Mouse (Mus musculus) hindbrain, embryonic 11.5 days (tissue): ENCODE data around the gene Snrnp35. TPM values are rescaled to one million over a fixed set of nuclear protein-coding genes. Genes with fewer than 3 reads are reported as not detected.
A peak's percentile ranks its signal among the peaks of the same experiment; 100 is the strongest.

Source experiments
- ATAC-seq: fragments of 200-750 bp; cut with Nextera tagmentation; 2 replicates; pipeline ENCODE4 v1.8.0; 2017; ENCODE audit warnings: mild to moderate bottlenecking, moderate TSS enrichment, moderate library complexity; ENCODE audit not compliant: low FRiP score
- DNase-seq: peaks from one replicate; pipeline ENCODE4 v3.0.0-alpha.2; 2015; ENCODE audit warnings: low spot score
- H3K27ac ChIP-seq: fragments of 300-500 bp; sonication (generic); 2 replicates; pipeline ENCODE4 v1.5.1; 2014; ENCODE audit warnings: mild to moderate bottlenecking, low read depth, low read length
- H3K27me3 ChIP-seq: fragments of 300-500 bp; sonication (generic); 2 replicates; pipeline ENCODE4 v1.6.1; 2014; ENCODE audit warnings: mild to moderate bottlenecking, low read length, moderate library complexity, mixed read lengths; ENCODE audit not compliant: control insufficient read depth, insufficient read depth
- H3K36me3 ChIP-seq: fragments of 300-500 bp; sonication (generic); 2 replicates; pipeline ENCODE4 v1.6.1; 2014; ENCODE audit warnings: mild to moderate bottlenecking, low read length, moderate library complexity, mixed read lengths; ENCODE audit not compliant: control insufficient read depth, insufficient read depth
- H3K4me1 ChIP-seq: fragments of 300-500 bp; sonication (generic); replicated peaks from 2 replicates; pipeline ENCODE4 v1.6.1; 2014; ENCODE audit warnings: low read length, mixed read lengths; ENCODE audit not compliant: control insufficient read depth, insufficient read depth
- H3K4me2 ChIP-seq: fragments of 300-500 bp; sonication (generic); replicated peaks from 2 replicates; pipeline ENCODE4 v1.6.1; 2014; ENCODE audit warnings: mild to moderate bottlenecking, low read depth, low read length
- H3K4me3 ChIP-seq: fragments of 300-500 bp; sonication (generic); 2 replicates; pipeline ENCODE4 v1.5.1; 2014; ENCODE audit warnings: low read depth, low read length
- H3K9ac ChIP-seq: fragments of 300-500 bp; sonication (generic); 2 replicates; pipeline ENCODE4 v1.6.1; 2014; ENCODE audit warnings: low read depth, low read length
- H3K9me3 ChIP-seq: fragments of 300-500 bp; sonication (generic); 2 replicates; pipeline ENCODE4 v1.6.1; 2016; ENCODE audit warnings: low read length; ENCODE audit not compliant: control insufficient read depth
- WGBS: fragments of 180-500 bp; shearing (Covaris S2); extraction: QIAGEN DNeasy Blood & Tissue Kit; methylation state at CpG from one replicate; pipeline ENCODE4 v1.1.7; 2014; 5-methylcytosine and 5-hydroxymethylcytosine counted together
- polyA plus RNA-seq: library from polyadenylated mRNA; unstranded; fragments of >200 nt; fragmentation: Nextera tagmentation; extraction: Ambion mirVana; gene quantifications from 2 replicates; pipeline ENCODE4 v1.2.1, GENCODE M21; 2014

The Snrnp35 gene
- polyA plus RNA-seq, 1 experiment from 2014 or later, result 15.2 TPM

GRCm38 (mm10) chr5:124523032-124523431 lies 40.1 kb downstream of the Snrnp35 start:
- no peak for DNase-seq
- no peaks in the 10 kb centered on the region for H3K9me3 ChIP-seq

GRCm38 (mm10) chr5:124524943-124525342 lies 42.0 kb downstream of the Snrnp35 start:
- H3K27me3 ChIP-seq, result no peaks in the 10 kb centered on the region
- H3K4me3 ChIP-seq, result no peak overlapping the region
- no peak overlapping the region for H3K4me2 ChIP-seq
- no peak overlapping the region for H3K27ac ChIP-seq
- no peaks in the 10 kb centered on the region for H3K36me3 ChIP-seq
- H3K9me3 ChIP-seq, result no peaks in the 10 kb centered on the region
- H3K9ac ChIP-seq, result no peak overlapping the region
- DNase-seq (no peak), ATAC-seq (no peak)
- 94% methylated on average over 5 of the region's 5 CpGs for WGBS
- H3K4me1 ChIP-seq, result peaks cover 4% of the 10 kb centered on the region; the same call in 1 of the 2 replicates

More at GRCm38 (mm10) chr5:124523032-124523431, 40.1 kb downstream of the Snrnp35 start:
- Histone ChIP-seq H3K36me3 (no peaks in the 10 kb centered on the region), H3K4me3 (no peak overlapping the region), H3K4me2 (no peak overlapping the region), H3K27me3 (no peaks in the 10 kb centered on the region), H3K4me1 (no peaks in the 10 kb centered on the region), H3K27ac (no peak overlapping the region), H3K9ac (no peak overlapping the region)
- ATAC-seq, result no peak
- WGBS, result 98% methylated on average over 8 of the region's 8 CpGs

- no peak overlapping the region for H3K9ac ChIP-seq
- H3K4me2 ChIP-seq, result peak overlapping the region; percentile 24
- 71% methylated on average over 4 of the region's 4 CpGs for whole genome bisulfite sequencing
- no peak for ATAC-seq
- no peak for DNase-seq
- peak overlapping the region; percentile 4; the same call in 1 of the 2 replicates for H3K4me3 ChIP-seq
- peaks cover 6% of the 10 kb centered on the region for H3K4me1 ChIP-seq
- no peaks in the 10 kb centered on the region for H3K27me3 ChIP-seq
- no peaks in the 10 kb centered on the region for H3K36me3 ChIP-seq
- H3K27ac ChIP-seq, result no peak overlapping the region
- no peaks in the 10 kb centered on the region for H3K9me3 ChIP-seq
These were observed 45.4 kb downstream of the Snrnp35 start for GRCm38 (mm10) chr5:124528351-124528750.

GRCm38 (mm10) chr5:124528791-124529190 lies 45.9 kb downstream of the Snrnp35 start:
- WGBS, result 41% methylated on average over 9 of the region's 9 CpGs
- no peak overlapping the region for H3K27ac ChIP-seq

GRCm38 (mm10) chr5:124529191-124529651 lies 46.3 kb downstream of the Snrnp35 start:
- H3K4me3 ChIP-seq, result no peak overlapping the region
- H3K9ac ChIP-seq, result peak overlapping the region; percentile 23
- peaks cover 6% of the 10 kb centered on the region for H3K4me1 ChIP-seq
- WGBS, result 39% methylated on average over 8 of the region's 8 CpGs
- H3K27me3 ChIP-seq, result no peaks in the 10 kb centered on the region
- ATAC-seq (no peak), DNase-seq (peak; percentile 14)
- no peaks in the 10 kb centered on the region for H3K9me3 ChIP-seq
- H3K27ac ChIP-seq, result no peak overlapping the region
- H3K36me3 ChIP-seq, result no peaks in the 10 kb centered on the region
- H3K4me2 ChIP-seq, result peak overlapping the region; percentile 24

More at GRCm38 (mm10) chr5:124528791-124529190, 45.9 kb downstream of the Snrnp35 start:
- DNase-seq, result peak; percentile 12
- Histone ChIP-seq H3K36me3 (no peaks in the 10 kb centered on the region), H3K4me3 (peak overlapping the region; percentile 4; the same call in 1 of the 2 replicates), H3K9ac (peak overlapping the region; percentile 23; the same call in 1 of the 2 replicates), H3K4me2 (peak overlapping the region; percentile 24), H3K27me3 (no peaks in the 10 kb centered on the region), H3K4me1 (peaks cover 6% of the 10 kb centered on the region), H3K9me3 (no peaks in the 10 kb centered on the region)
- no peak for ATAC-seq

- Histone ChIP-seq H3K4me2 (peak overlapping the region; percentile 24), H3K27me3 (no peaks in the 10 kb centered on the region), H3K4me3 (no peak overlapping the region), H3K9me3 (no peaks in the 10 kb centered on the region), H3K4me1 (peaks cover 6% of the 10 kb centered on the region), H3K9ac (no peak overlapping the region), H3K36me3 (no peaks in the 10 kb centered on the region), H3K27ac (no peak overlapping the region)
- no peak for DNase-seq
- 62% methylated on average over 8 of the region's 8 CpGs for WGBS
- ATAC-seq, result no peak
These were observed 46.8 kb downstream of the Snrnp35 start for GRCm38 (mm10) chr5:124529697-124530096.

- no peaks in the 10 kb centered on the region for H3K9me3 ChIP-seq
- no peaks in the 10 kb centered on the region for H3K27me3 ChIP-seq
- peak within 1 kb of the TSS; percentile 77 for H3K4me3 ChIP-seq
- peaks cover 6% of the 10 kb centered on the region for H3K4me1 ChIP-seq
- peak within 1 kb of the TSS; percentile 69 for H3K9ac ChIP-seq
- WGBS, result under 1% methylated on average over 92 of the region's 96 CpGs
- peak; percentile 92 for DNase-seq
- no peaks in the 10 kb centered on the region for H3K36me3 ChIP-seq
- H3K4me2 ChIP-seq, result peak within 1 kb of the TSS; percentile 82
- peak; percentile 94 for ATAC-seq
- peak within 1 kb of the TSS; percentile 77 for H3K27ac ChIP-seq
These were observed 48.0 kb downstream of the Snrnp35 start, which contains the start of gene Rilpl1 for GRCm38 (mm10) chr5:124530655-124531582. Gene Rilpl1, minus strand, starts transcription at chr5:124531391.

GRCm38 (mm10) chr5:124531583-124531930 lies 48.6 kb downstream of the Snrnp35 start:
- ATAC-seq, result no peak
- H3K27me3 ChIP-seq, result no peaks in the 10 kb centered on the region
- H3K9me3 ChIP-seq, result no peaks in the 10 kb centered on the region
- H3K27ac ChIP-seq, result peak overlapping the region; percentile 77
- H3K4me1 ChIP-seq, result peaks cover 6% of the 10 kb centered on the region
- H3K4me2 ChIP-seq, result peak overlapping the region; percentile 82
- DNase-seq, result no peak
- H3K9ac ChIP-seq, result peak overlapping the region; percentile 69
- no peaks in the 10 kb centered on the region for H3K36me3 ChIP-seq
- H3K4me3 ChIP-seq, result peak overlapping the region; percentile 77
- WGBS, result 12% methylated on average over 14 of the region's 14 CpGs
